Mouse (Mus musculus) lung, embryonic 16.5 days (tissue): ENCODE results near the gene Gm20458. TPM values are rescaled to one million over a fixed set of nuclear protein-coding genes. Genes with fewer than 3 reads are reported as not detected.

ENCODE experiments used
- ATAC-seq: fragments of 200-750 bp; cut with Nextera tagmentation; 2 replicates; pipeline ENCODE4 v1.8.0; 2017; ENCODE audit warnings: low read depth, mild to moderate bottlenecking, moderate library complexity
- H3K27ac ChIP-seq: fragments of 300-500 bp; sonication (generic); 2 replicates; pipeline ENCODE4 v1.5.1; 2014; ENCODE audit warnings: mild to moderate bottlenecking, control low read depth, low read length
- H3K27me3 ChIP-seq: fragments of 300-500 bp; sonication (generic); 2 replicates; pipeline ENCODE4 v1.6.1; 2014; ENCODE audit warnings: low read depth, low read length, mixed read lengths; ENCODE audit not compliant: control insufficient read depth, insufficient read depth
- H3K36me3 ChIP-seq: fragments of 300-500 bp; sonication (generic); 2 replicates; pipeline ENCODE4 v1.6.1; 2014; ENCODE audit warnings: low read length; ENCODE audit not compliant: control insufficient read depth, insufficient read depth
- H3K4me1 ChIP-seq: fragments of 300-500 bp; sonication (generic); replicated peaks from 2 replicates; pipeline ENCODE4 v1.6.1; 2014; ENCODE audit warnings: low read length, mixed read lengths; ENCODE audit not compliant: control insufficient read depth, insufficient read depth
- H3K4me2 ChIP-seq: fragments of 300-500 bp; sonication (generic); 2 replicates; pipeline ENCODE4 v1.6.1; 2014; ENCODE audit warnings: low read depth, low read length, control low read depth
- H3K4me3 ChIP-seq: fragments of 300-500 bp; sonication (generic); 2 replicates; pipeline ENCODE4 v1.5.1; 2014; ENCODE audit warnings: mild to moderate bottlenecking, low read length, control low read depth
- H3K9ac ChIP-seq: fragments of 300-500 bp; sonication (generic); 2 replicates; pipeline ENCODE4 v1.6.1; 2014; ENCODE audit warnings: low read length, control low read depth
- H3K9me3 ChIP-seq: fragments of 300-500 bp; sonication (generic); 2 replicates; pipeline ENCODE4 v1.6.1; 2016; ENCODE audit warnings: low read length; ENCODE audit not compliant: control insufficient read depth
- WGBS: fragments of 180-500 bp; shearing (Covaris S2); extraction: QIAGEN DNeasy Blood & Tissue Kit; methylation state at CpG from one replicate; pipeline ENCODE4 v1.1.7; 2014; 5-methylcytosine and 5-hydroxymethylcytosine counted together
- polyA plus RNA-seq: library from polyadenylated mRNA; unstranded; fragments of >200 nt; fragmentation: Nextera tagmentation; extraction: Ambion mirVana; gene quantifications from 2 replicates; pipeline ENCODE4 v1.2.1, GENCODE M21; 2015

Gm20458 gene
- polyA plus RNA-seq = 7.9 and 15.2 TPM in 2 replicates

- Histone ChIP-seq H3K9ac (peak within 1 kb of the TSS; percentile 82), H3K4me3 (peak within 1 kb of the TSS; percentile 82), H3K27me3 (no peaks in the 10 kb centered on the region), H3K4me1 (peaks cover 22% of the 10 kb centered on the region), H3K27ac (peak within 1 kb of the TSS; percentile 69), H3K9me3 (no peaks in the 10 kb centered on the region), H3K4me2 (peak within 1 kb of the TSS; percentile 68), H3K36me3 (peaks cover 10% of the 10 kb centered on the region)
- WGBS = under 1% methylated on average over 74 of the region's 79 CpGs
- peak; percentile 97 for ATAC-seq
Measured at GRCm38 (mm10) chr2:164460745-164461551, at the start of gene Gm20458. TSS of gene Gm20458 (plus strand) at chr2:164460967.

- H3K36me3 ChIP-seq = no peaks in the 10 kb centered on the region
- WGBS = 15% methylated on average over 28 of the region's 28 CpGs
- H3K4me3 ChIP-seq = 0 out of 2 replicates have a peak overlapping the region, but pooled peaks have one; percentile 5
- H3K27me3 ChIP-seq = no peaks in the 10 kb centered on the region
- H3K9ac ChIP-seq = peak overlapping the region; percentile 50; the same call in 1 of the 2 replicates
- peak overlapping the region; percentile 40 for H3K4me2 ChIP-seq
- H3K4me1 ChIP-seq = peaks cover 8% of the 10 kb centered on the region; the same call in 1 of the 2 replicates
- H3K9me3 ChIP-seq = no peaks in the 10 kb centered on the region
- H3K27ac ChIP-seq = no peak overlapping the region
- ATAC-seq = peak; percentile 53
Measured at GRCm38 (mm10) chr2:164414167-164414566, 46.6 kb upstream of the Gm20458 start.

- H3K27ac ChIP-seq = no peak overlapping the region
- peak overlapping the region; percentile 50; the same call in 1 of the 2 replicates for H3K9ac ChIP-seq
- peak overlapping the region; percentile 40 for H3K4me2 ChIP-seq
- peaks cover 8% of the 10 kb centered on the region; the same call in 1 of the 2 replicates for H3K4me1 ChIP-seq
- H3K27me3 ChIP-seq = no peaks in the 10 kb centered on the region
- no peaks in the 10 kb centered on the region for H3K36me3 ChIP-seq
- H3K9me3 ChIP-seq = no peaks in the 10 kb centered on the region
- 55% methylated on average over 10 of the region's 10 CpGs for WGBS
- no peak for ATAC-seq
- 0 out of 2 replicates have a peak overlapping the region, but pooled peaks have one; percentile 5 for H3K4me3 ChIP-seq
Measured at GRCm38 (mm10) chr2:164414581-164414980, 46.2 kb upstream of the Gm20458 start.

GRCm38 (mm10) chr2:164417198-164417597 lies 43.6 kb upstream of the Gm20458 start:
- Histone ChIP-seq H3K9ac (no peak overlapping the region), H3K27me3 (no peaks in the 10 kb centered on the region), H3K36me3 (no peaks in the 10 kb centered on the region), H3K4me3 (no peak overlapping the region), H3K9me3 (no peaks in the 10 kb centered on the region), H3K4me2 (no peak overlapping the region), H3K27ac (no peak overlapping the region), H3K4me1 (peaks cover 8% of the 10 kb centered on the region; the same call in 1 of the 2 replicates)
- no peak for ATAC-seq
- WGBS = 0% methylated on average over 2 of the region's 2 CpGs

GRCm38 (mm10) chr2:164418308-164418875 lies 42.4 kb upstream of the Gm20458 start:
- H3K27ac ChIP-seq = no peak overlapping the region
- H3K4me1 ChIP-seq = peaks cover 8% of the 10 kb centered on the region; the same call in 1 of the 2 replicates
- H3K4me2 ChIP-seq = no peak overlapping the region
- no peaks in the 10 kb centered on the region for H3K9me3 ChIP-seq
- no peaks in the 10 kb centered on the region for H3K27me3 ChIP-seq
- no peak for ATAC-seq
- no peak overlapping the region for H3K4me3 ChIP-seq
- H3K36me3 ChIP-seq = no peaks in the 10 kb centered on the region
- H3K9ac ChIP-seq = no peak overlapping the region
- whole genome bisulfite sequencing = 39% methylated on average over 3 of the region's 3 CpGs

- H3K4me3 ChIP-seq = no peak overlapping the region
- WGBS = 9% methylated on average over 3 of the region's 3 CpGs
- H3K36me3 ChIP-seq = peaks cover 9% of the 10 kb centered on the region
- H3K4me1 ChIP-seq = peaks cover 6% of the 10 kb centered on the region; the same call in 1 of the 2 replicates
- H3K9me3 ChIP-seq = no peaks in the 10 kb centered on the region
- H3K9ac ChIP-seq = no peak overlapping the region
- no peak overlapping the region for H3K27ac ChIP-seq
- no peak for ATAC-seq
- no peaks in the 10 kb centered on the region for H3K27me3 ChIP-seq
- no peak overlapping the region for H3K4me2 ChIP-seq
Measured at GRCm38 (mm10) chr2:164419489-164419888, 41.3 kb upstream of the Gm20458 start.

GRCm38 (mm10) chr2:164421306-164421705 lies 39.5 kb upstream of the Gm20458 start:
- 83% methylated on average over 7 of the region's 7 CpGs for WGBS
- H3K4me1 ChIP-seq = peaks cover 5% of the 10 kb centered on the region; the same call in 1 of the 2 replicates
- H3K9me3 ChIP-seq = no peaks in the 10 kb centered on the region
- no peak overlapping the region for H3K4me3 ChIP-seq
- peaks cover 12% of the 10 kb centered on the region for H3K36me3 ChIP-seq
- no peak overlapping the region for H3K4me2 ChIP-seq
- no peak for ATAC-seq
- no peak overlapping the region for H3K27ac ChIP-seq
- H3K9ac ChIP-seq = no peak overlapping the region
- no peaks in the 10 kb centered on the region for H3K27me3 ChIP-seq

GRCm38 (mm10) chr2:164421979-164422378 lies 38.8 kb upstream of the Gm20458 start:
- Histone ChIP-seq H3K9ac (no peak overlapping the region), H3K4me1 (peaks cover 5% of the 10 kb centered on the region; the same call in 1 of the 2 replicates), H3K27me3 (no peaks in the 10 kb centered on the region), H3K27ac (no peak overlapping the region; the same call in 1 of the 2 replicates), H3K36me3 (peaks cover 15% of the 10 kb centered on the region), H3K9me3 (no peaks in the 10 kb centered on the region), H3K4me2 (no peak overlapping the region), H3K4me3 (no peak overlapping the region)
- no peak for ATAC-seq
- 81% methylated on average over 8 of the region's 8 CpGs for WGBS
